Mouse (Mus musculus): Measurements from ENCODE around the gene Atxn10. TPM values are rescaled to one million over a fixed set of nuclear protein-coding genes. Genes with fewer than 3 reads are reported as not detected.

Atxn10 gene
- polyA plus RNA-seq, 1 experiment from 2014 or later = 345 TPM

DNA sequence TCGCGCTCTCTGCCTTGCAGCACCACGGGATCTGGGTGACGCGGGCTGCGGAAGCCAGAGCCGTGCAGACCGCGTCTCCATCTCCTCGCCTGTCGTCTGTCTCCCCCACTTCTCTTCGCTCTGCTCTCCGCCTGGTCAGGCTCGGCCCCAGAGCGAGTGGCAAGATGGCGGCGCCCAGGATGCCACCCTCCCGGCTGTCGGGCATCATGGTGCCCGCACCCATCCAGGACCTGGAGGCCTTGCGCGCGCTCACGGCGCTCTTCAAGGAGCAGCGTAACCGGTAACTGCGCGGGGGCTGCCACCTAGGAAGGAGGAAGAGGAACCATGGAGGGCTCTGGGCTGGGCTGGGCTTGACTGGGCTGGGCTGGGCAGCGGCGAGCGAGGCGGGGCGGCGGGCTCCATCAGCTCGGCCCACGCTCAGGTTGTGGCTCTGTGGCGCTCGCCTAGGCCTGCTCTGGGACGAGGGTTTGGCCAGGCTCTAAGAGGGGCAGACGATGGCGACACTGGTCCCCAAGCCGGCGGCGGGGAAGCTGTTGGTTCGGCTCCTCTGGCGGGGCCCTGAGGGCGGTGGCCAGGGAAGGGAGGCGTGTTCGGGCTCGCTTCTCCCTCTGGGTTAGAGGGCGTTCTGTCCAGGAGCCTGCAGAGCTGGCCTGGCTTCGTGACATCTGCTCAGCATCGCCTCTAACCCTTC is 401 bp downstream of the Atxn10 start:
- peak overlapping the region; percentile 98 for H3K4me3 ChIP-seq
- no peaks in the 10 kb centered on the region for H3K9me3 ChIP-seq
- H3K4me2 ChIP-seq (replicated peaks) = peak overlapping the region; percentile 77
- peak overlapping the region; percentile 86 for H3K9ac ChIP-seq
- peak; percentile 93 for ATAC-seq (ENCODE audit: insufficient number of reproducible peaks, insufficient read depth, low FRiP score, low TSS enrichment)
- no peaks in the 10 kb centered on the region for H3K36me3 ChIP-seq
- H3K4me1 ChIP-seq = peaks cover 5% of the 10 kb centered on the region
- WGBS = under 1% methylated on average over 53 of the region's 54 CpGs
- peak overlapping the region; percentile 97 for H3K27ac ChIP-seq
- H3K27me3 ChIP-seq = no peaks in the 10 kb centered on the region

DNA sequence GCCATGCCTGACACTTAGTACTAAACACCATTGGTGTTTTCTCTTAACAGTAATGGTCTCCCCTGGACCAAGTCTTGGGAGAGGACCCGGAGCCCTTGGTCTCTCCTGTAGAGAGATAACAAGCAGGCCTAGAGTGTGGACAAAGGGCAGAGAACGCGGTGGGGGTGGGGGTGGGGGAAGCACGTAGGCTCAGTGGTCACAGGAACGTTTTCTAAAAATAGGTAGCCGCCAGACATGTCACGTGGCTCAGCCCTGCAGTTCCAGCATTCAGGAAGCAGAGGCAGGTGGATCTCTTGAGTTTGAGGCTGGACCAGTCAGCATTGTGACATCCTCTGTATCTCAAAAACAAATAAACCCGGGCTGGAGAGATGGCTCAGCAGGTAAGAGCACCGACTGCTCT is 1.2 kb downstream of the Atxn10 start:
- WGBS = 57% methylated on average over 9 of the region's 9 CpGs
- H3K27me3 ChIP-seq = no peaks in the 10 kb centered on the region
- H3K36me3 ChIP-seq = no peaks in the 10 kb centered on the region
- H3K4me2 ChIP-seq (replicated peaks) = peak overlapping the region; percentile 77
- peak overlapping the region; percentile 97 for H3K27ac ChIP-seq
- H3K4me1 ChIP-seq = peaks cover 5% of the 10 kb centered on the region
- peak overlapping the region; percentile 86 for H3K9ac ChIP-seq
- H3K9me3 ChIP-seq = no peaks in the 10 kb centered on the region
- ATAC-seq (ENCODE audit: insufficient number of reproducible peaks, insufficient read depth, low FRiP score, low TSS enrichment) = no peak
- peak overlapping the region; percentile 98 for H3K4me3 ChIP-seq

GRCm38 (mm10) chr15:85337979-85338378 is 1.9 kb downstream of the Atxn10 start:
- Histone ChIP-seq H3K27ac (no peak overlapping the region), H3K4me3 (no peak overlapping the region), H3K9me3 (no peaks in the 10 kb centered on the region), H3K27me3 (no peaks in the 10 kb centered on the region), H3K9ac (no peak overlapping the region), H3K4me2 (replicated peaks) (no peak overlapping the region), H3K4me1 (peaks cover 5% of the 10 kb centered on the region), H3K36me3 (no peaks in the 10 kb centered on the region)
- 94% methylated on average over 5 of the region's 5 CpGs for WGBS
- ATAC-seq (ENCODE audit: insufficient number of reproducible peaks, insufficient read depth, low FRiP score, low TSS enrichment) = no peak

DNA sequence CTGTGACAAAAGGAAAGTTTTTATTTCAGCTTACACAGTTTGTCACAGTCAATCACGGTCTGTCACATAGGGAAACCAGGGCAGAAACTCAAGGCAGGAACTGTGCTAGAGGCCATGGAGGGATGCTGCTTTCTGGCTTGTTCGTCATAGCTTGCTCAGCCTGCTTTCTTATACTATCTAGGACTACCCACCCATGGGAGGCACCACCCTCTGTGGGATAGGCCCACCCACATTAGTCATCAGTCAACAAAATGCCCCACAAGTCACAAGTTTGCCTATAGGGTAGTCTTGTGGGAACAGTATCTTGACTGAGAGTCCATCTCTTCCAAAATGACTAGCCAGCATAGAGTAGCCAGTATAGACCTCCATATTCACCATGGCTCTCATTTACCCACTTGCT is 6.2 kb downstream of the Atxn10 start:
- no peak for ATAC-seq (ENCODE audit: insufficient number of reproducible peaks, insufficient read depth, low FRiP score, low TSS enrichment)
- Histone ChIP-seq H3K27me3 (no peaks in the 10 kb centered on the region), H3K4me3 (no peak overlapping the region), H3K4me2 (replicated peaks) (no peak overlapping the region), H3K9ac (no peak overlapping the region), H3K27ac (no peak overlapping the region), H3K9me3 (no peaks in the 10 kb centered on the region), H3K36me3 (0 out of 2 replicates have a peak, but pooled peaks cover 7% of the 10 kb centered on the region), H3K4me1 (peaks cover 3% of the 10 kb centered on the region)
- WGBS = 95% methylated on average over 2 of the region's 2 CpGs

DNA sequence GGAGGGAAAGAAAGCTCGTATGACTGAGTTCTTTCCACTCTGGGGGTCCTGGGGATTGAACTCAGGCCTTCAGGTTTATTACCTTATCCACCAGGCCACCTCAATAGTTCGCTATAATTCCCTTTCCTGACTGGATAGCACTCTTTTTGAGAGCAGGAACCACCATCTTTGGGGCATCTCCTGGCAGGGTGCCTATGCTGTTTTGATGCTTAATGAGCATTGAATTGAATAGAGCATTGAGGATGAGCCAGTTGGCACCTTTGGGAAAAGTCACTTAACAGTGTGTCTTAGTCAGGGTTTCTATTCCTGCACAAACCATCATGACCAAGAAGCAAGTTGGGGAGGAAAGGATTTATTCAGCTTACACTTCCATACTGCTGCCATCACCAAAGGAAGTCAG is 8.6 kb downstream of the Atxn10 start:
- Histone ChIP-seq H3K4me2 (replicated peaks) (no peak overlapping the region), H3K4me1 (no peaks in the 10 kb centered on the region), H3K36me3 (0 out of 2 replicates have a peak, but pooled peaks cover 7% of the 10 kb centered on the region), H3K4me3 (no peak overlapping the region), H3K9me3 (no peaks in the 10 kb centered on the region), H3K27ac (no peak overlapping the region), H3K27me3 (no peaks in the 10 kb centered on the region), H3K9ac (no peak overlapping the region)
- WGBS = 63% methylated on average over 2 of the region's 2 CpGs
- ATAC-seq (ENCODE audit: insufficient number of reproducible peaks, insufficient read depth, low FRiP score, low TSS enrichment) = no peak

DNA sequence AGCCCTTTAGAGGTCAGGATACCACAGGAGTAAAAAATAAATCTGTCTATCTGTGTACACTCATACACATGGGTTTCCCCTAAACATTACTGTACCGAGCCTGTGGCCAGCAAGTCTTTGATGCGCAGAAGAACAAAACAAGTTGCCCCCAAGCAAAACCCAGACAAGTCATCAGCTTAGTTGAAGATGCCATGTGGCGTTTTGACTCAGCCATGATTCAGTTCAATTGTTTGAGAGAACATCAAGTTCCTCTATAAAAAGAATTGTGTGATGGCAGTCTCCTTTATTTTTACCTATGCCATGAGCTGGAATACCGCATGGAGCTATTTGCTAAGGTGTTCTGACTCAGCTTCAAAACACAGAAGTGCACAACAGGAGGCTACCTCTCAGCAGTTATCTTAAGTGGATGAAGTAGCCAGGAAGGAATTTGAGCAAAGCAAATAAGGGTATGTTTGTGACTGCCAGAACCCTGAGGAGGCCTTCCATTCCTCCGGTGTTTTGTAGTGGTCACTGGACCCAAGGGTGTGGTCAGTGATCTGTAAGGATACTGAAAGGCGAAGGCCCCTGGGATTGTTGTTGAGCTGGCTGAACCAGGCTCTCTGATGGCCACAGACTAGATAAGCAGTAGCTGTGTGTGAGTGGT is 11.1 kb downstream of the Atxn10 start:
- H3K9ac ChIP-seq = no peak overlapping the region
- WGBS = 84% methylated on average over 6 of the region's 6 CpGs
- H3K4me3 ChIP-seq = no peak overlapping the region
- H3K36me3 ChIP-seq = 0 out of 2 replicates have a peak, but pooled peaks cover 7% of the 10 kb centered on the region
- no peaks in the 10 kb centered on the region for H3K9me3 ChIP-seq
- no peak overlapping the region for H3K27ac ChIP-seq
- no peaks in the 10 kb centered on the region for H3K4me1 ChIP-seq
- no peak overlapping the region for H3K4me2 ChIP-seq (replicated peaks)
- H3K27me3 ChIP-seq = no peaks in the 10 kb centered on the region
- ATAC-seq (ENCODE audit: insufficient number of reproducible peaks, insufficient read depth, low FRiP score, low TSS enrichment) = no peak

- whole genome bisulfite sequencing = 85% methylated on average over 2 of the region's 2 CpGs
- Histone ChIP-seq H3K4me3 (no peak overlapping the region), H3K9me3 (no peaks in the 10 kb centered on the region), H3K27me3 (no peaks in the 10 kb centered on the region), H3K9ac (no peak overlapping the region), H3K27ac (no peak overlapping the region), H3K4me2 (replicated peaks) (no peak overlapping the region), H3K4me1 (no peaks in the 10 kb centered on the region), H3K36me3 (0 out of 2 replicates have a peak, but pooled peaks cover 7% of the 10 kb centered on the region)
- no peak for ATAC-seq (ENCODE audit: insufficient number of reproducible peaks, insufficient read depth, low FRiP score, low TSS enrichment)
Observed at GRCm38 (mm10) chr15:85350144-85350543, 14.1 kb downstream of the Atxn10 start.

DNA sequence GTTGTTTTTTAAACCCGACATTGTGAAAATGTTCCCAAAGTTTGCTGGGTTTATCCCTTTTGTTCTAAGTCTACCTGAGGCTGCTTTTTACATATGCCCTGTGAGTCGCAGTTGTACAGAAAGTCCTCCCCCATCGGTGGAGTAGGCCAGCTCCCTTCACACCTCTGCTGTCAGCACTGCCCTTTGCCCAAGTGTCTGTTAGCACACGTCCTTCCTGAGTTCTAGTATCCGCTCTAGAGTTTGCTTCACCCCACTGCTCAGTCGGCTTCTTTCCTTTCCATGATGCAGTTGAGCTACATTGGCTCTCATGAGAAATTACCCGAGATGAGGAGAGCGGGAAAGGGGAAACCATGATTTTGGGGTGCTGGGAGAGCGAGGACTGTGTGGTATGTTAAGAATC is 18.0 kb downstream of the Atxn10 start:
- WGBS = 91% methylated on average over 9 of the region's 9 CpGs
- H3K4me3 ChIP-seq = no peak overlapping the region
- no peak for ATAC-seq (ENCODE audit: insufficient number of reproducible peaks, insufficient read depth, low FRiP score, low TSS enrichment)

DNA sequence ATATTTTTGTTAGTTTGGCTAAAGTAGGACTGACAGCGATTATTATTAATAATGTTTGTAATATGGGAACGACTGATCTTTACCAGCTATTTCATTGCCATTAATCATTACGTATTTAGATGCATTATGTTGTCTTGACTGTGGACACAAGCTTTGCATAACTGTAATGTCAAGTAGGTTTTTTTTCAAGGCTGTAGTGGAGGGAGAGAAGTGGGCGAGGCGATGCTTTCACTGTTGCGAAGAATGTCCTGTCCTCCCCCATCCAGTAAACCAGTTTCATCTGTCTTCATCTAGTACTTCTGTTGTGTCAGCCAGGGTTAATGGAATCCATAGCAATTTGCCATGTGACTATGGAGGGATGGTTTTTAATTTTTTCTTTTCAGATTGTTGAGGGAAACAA is 20.1 kb downstream of the Atxn10 start:
- H3K27ac ChIP-seq = 0 out of 2 replicates have a peak overlapping the region, but pooled peaks have one; percentile 3
- H3K9ac ChIP-seq = no peak overlapping the region
- peaks cover 6% of the 10 kb centered on the region; the same call in 1 of the 2 replicates for H3K4me1 ChIP-seq
- no peaks in the 10 kb centered on the region for H3K9me3 ChIP-seq
- no peaks in the 10 kb centered on the region for H3K27me3 ChIP-seq
- no peak for ATAC-seq (ENCODE audit: insufficient number of reproducible peaks, insufficient read depth, low FRiP score, low TSS enrichment)
- no peak overlapping the region for H3K4me3 ChIP-seq
- H3K36me3 ChIP-seq = peaks cover 5% of the 10 kb centered on the region
- H3K4me2 ChIP-seq (replicated peaks) = no peak overlapping the region
- WGBS = 70% methylated on average over 6 of the region's 6 CpGs

More for the DNA sequence above, 18.0 kb downstream of the Atxn10 start:
- H3K9me3 ChIP-seq = no peaks in the 10 kb centered on the region
- peaks cover 6% of the 10 kb centered on the region; the same call in 1 of the 2 replicates for H3K4me1 ChIP-seq
- no peak overlapping the region for H3K27ac ChIP-seq
- no peak overlapping the region for H3K9ac ChIP-seq
- no peaks in the 10 kb centered on the region for H3K36me3 ChIP-seq
- no peaks in the 10 kb centered on the region for H3K27me3 ChIP-seq
- no peak overlapping the region for H3K4me2 ChIP-seq (replicated peaks)

DNA sequence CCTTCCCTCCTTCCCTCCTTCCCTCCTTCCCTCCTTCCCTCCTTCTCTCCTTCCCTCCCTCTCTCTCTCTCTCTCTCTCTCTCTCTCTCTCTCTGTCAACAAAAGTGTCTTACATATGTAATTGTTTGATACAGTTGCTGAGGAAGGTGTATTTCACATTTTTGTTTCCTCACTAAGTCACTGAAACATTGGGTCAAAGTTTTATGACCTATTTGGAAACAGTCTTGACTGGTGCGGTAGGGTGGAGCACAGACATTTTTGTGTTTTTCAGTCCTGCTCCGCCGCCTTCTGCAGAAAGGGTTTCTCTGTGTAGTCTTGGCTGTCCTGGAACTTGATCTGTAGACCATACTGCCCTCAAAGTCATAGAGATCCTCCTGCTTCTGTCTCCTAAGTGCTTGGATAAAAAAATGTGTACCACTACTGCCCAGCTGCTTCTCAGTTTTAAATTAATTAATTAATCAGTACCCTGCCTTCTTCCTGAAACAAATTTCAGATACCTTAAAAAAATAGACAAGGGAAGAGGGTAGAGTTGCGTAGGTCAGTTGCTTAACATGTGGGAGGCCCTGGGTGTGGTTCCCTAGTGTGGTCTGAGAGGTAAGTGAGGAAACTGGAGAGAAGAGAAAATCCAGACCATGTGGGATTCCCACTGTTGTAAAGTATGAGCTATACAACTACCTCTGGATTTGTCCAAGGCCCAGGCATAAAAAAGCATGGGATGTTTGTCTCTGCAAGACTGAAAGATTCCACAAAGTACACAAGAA is 21.6 kb downstream of the Atxn10 start:
- H3K4me2 ChIP-seq (replicated peaks) = no peak overlapping the region
- ATAC-seq (ENCODE audit: insufficient number of reproducible peaks, insufficient read depth, low FRiP score, low TSS enrichment) = no peak
- WGBS = 94% methylated on average over 4 of the region's 4 CpGs
- peaks cover 20% of the 10 kb centered on the region for H3K36me3 ChIP-seq
- H3K27ac ChIP-seq = no peak overlapping the region
- no peak overlapping the region for H3K4me3 ChIP-seq
- no peaks in the 10 kb centered on the region for H3K27me3 ChIP-seq
- no peaks in the 10 kb centered on the region for H3K9me3 ChIP-seq
- no peak overlapping the region for H3K9ac ChIP-seq
- H3K4me1 ChIP-seq = peaks cover 6% of the 10 kb centered on the region; the same call in 1 of the 2 replicates

DNA sequence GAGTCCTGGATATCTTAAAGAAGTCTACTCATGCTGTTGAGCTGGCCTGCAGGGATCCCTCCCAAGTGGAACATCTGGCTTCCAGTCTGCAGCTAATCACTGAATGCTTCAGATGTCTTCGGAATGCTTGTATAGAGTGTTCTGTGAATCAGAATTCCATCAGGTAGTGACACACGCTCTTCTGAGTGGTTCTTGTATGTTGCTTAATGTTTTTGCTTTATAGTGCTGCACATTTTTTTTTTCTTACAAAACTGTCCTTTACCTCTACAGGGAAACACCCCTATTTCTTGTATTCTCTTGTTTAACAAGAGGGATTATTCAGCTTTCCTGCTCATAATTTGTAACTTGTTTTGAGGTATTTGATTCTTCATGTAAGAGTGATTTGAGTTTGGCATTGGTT is 23.4 kb downstream of the Atxn10 start:
- H3K9me3 ChIP-seq = no peaks in the 10 kb centered on the region
- H3K4me1 ChIP-seq = peaks cover 6% of the 10 kb centered on the region; the same call in 1 of the 2 replicates
- H3K4me2 ChIP-seq (replicated peaks) = no peak overlapping the region
- no peaks in the 10 kb centered on the region for H3K27me3 ChIP-seq
- 68% methylated on average over 2 of the region's 2 CpGs for WGBS
- H3K9ac ChIP-seq = no peak overlapping the region
- H3K36me3 ChIP-seq = peaks cover 29% of the 10 kb centered on the region
- ATAC-seq (ENCODE audit: insufficient number of reproducible peaks, insufficient read depth, low FRiP score, low TSS enrichment) = no peak
- H3K27ac ChIP-seq = no peak overlapping the region
- H3K4me3 ChIP-seq = no peak overlapping the region
